Mouse (Mus musculus) small intestine, adult 2 months (tissue): ENCODE measurements around the gene Ppat. TPM values are rescaled to one million over a fixed set of nuclear protein-coding genes. Genes with fewer than 3 reads are reported as not detected.
"Not testable (repeated sequence)": the region's sequence is repeated elsewhere in the genome, so short reads cannot be mapped to it uniquely, and the experiment has no call there.

ENCODE experiments used
- H3K27ac ChIP-seq: fragments of 200-500 bp; 2 replicates; pipeline ENCODE4 v1.5.1; 2012; ENCODE audit warnings: low read depth, low read length, control low read depth, inconsistent platforms; ENCODE audit not compliant: insufficient read depth
- H3K27me3 ChIP-seq: fragments of 200-500 bp; 2 replicates; pipeline ENCODE4 v1.6.1; 2012; ENCODE audit warnings: mild to moderate bottlenecking, moderate library complexity, low read length, inconsistent platforms; ENCODE audit not compliant: control insufficient read depth, insufficient read depth
- H3K36me3 ChIP-seq: fragments of 200-500 bp; 2 replicates; pipeline ENCODE4 v1.6.1; 2012; ENCODE audit warnings: mild to moderate bottlenecking, low read length, control low read depth, inconsistent platforms; ENCODE audit not compliant: control insufficient read depth, insufficient read depth
- H3K4me1 ChIP-seq: fragments of 200-500 bp; 2 replicates; pipeline ENCODE4 v1.6.1; 2012; ENCODE audit warnings: low read length, inconsistent platforms, mixed read lengths; ENCODE audit not compliant: control insufficient read depth, insufficient read depth, insufficient read length
- H3K4me3 ChIP-seq: fragments of 200-500 bp; 2 replicates; pipeline ENCODE4 v1.5.1; 2012; ENCODE audit warnings: low read depth, mild to moderate bottlenecking, control low read depth, inconsistent platforms, low read length, moderate library complexity
- CTCF ChIP-seq: fragments of 200-500 bp; IDR thresholded peaks from 2 replicates; pipeline ENCODE4 v1.5.1; 2012; ENCODE audit warnings: low read depth, mild to moderate bottlenecking, control low read depth, inconsistent platforms, low read length, moderate library complexity, mixed read lengths; ENCODE audit not compliant: insufficient replicate concordance, insufficient read length; ENCODE audit errors: extremely low read depth
- POLR2A ChIP-seq: fragments of 200-500 bp; IDR thresholded peaks from 2 replicates; pipeline ENCODE4 v1.6.1; 2012; ENCODE audit warnings: low read depth, mild to moderate bottlenecking, control low read depth, inconsistent platforms, low read length, moderate library complexity
- WGBS: fragments of 180-500 bp; shearing (Covaris S2); methylation state at CpG from one replicate; pipeline ENCODE4 v1.1.7; 2018; 5-methylcytosine and 5-hydroxymethylcytosine counted together
- polyA plus RNA-seq: library from polyadenylated mRNA; depleted of rRNA; stranded (reverse); fragments of >200 nt; gene quantifications from 2 replicates; pipeline ENCODE4 v1.2.3, GENCODE M21; 2012

Ppat gene
- polyA plus RNA-seq, 1 experiment, result 1.2 TPM

DNA sequence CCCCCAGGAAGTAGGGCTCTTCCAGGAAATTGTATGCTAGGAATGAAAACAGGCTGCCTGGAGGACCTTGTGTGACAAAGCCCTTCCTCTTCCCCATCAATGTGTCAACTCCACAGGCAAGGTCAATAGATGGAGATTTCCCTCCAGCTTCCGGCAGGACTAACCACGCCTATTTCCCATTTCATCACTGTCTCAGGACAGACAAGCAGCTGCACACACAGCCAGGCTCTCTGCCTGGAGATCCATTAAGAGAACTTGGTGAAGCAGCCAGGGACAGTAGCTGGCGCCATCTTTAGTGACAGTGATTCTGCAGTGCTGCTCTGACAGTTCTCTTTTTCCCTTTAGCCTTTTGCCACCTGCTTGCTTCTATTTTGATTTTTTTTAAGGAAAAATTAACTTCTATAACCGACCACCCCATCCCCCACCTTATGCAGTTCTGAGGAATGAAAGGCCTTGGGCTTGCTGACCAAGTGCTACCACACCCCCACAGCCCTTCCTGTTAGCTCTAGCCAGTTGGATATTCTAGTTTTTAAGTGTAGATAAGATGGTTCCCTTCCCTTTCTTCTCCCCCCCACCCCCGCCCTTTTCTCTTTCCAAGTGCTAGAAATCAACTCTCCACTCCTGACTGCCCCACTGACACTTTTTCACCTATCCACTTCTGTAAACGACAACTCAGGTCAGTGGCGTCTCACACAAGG, 22.0 kb downstream of the Ppat start:
- Histone ChIP-seq H3K4me1 (no peaks in the 10 kb centered on the region; the same call in 1 of the 2 replicates), H3K4me3 (no peak overlapping the region), H3K27ac (no peak overlapping the region), H3K27me3 (no peaks in the 10 kb centered on the region), H3K36me3 (peaks cover 2% of the 10 kb centered on the region; the same call in 1 of the 2 replicates)
- 70% methylated on average over 7 of the region's 7 CpGs for WGBS
- TF ChIP-seq CTCF, result no peak
- TF ChIP-seq POLR2A, result no peak

DNA sequence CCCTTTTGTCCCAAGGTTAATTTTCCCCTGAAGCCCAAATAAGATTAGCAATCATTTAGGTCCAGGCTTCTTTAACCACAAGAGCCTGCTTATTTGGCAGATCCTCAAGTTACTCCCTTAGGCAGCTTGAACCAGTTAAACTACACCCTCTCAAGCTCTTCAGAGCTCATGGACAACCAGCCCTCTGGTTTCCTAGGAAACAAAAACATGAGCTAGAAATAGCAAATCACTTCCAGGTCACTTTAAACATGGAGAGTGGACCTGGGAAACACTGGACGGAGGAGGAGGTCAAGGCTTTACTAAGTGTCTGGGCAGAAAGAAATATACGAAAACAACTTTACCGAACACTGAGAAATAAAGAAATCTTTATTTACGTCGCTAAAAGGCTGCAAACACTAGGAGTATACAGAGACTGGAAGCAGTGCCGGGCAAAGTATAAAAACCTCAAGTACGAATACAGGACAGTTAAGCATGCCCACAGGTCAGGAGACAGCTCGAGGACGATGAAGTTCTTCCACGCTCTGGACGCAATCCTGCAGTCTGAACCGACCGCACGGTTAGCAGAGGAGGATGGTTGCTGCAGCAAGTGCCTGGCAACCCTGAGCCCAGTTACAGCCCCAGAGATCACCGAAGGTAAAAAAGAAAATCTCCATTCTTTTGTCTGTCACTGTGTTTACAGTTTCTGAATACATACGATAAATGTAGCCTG, 23.1 kb downstream of the Ppat start:
- no peaks in the 10 kb centered on the region; the same call in 1 of the 2 replicates for H3K4me1 ChIP-seq
- H3K27me3 ChIP-seq, result no peaks in the 10 kb centered on the region
- H3K36me3 ChIP-seq, result peaks cover 2% of the 10 kb centered on the region; the same call in 1 of the 2 replicates
- peak overlapping the region; percentile 46; the same call in 1 of the 2 replicates for H3K27ac ChIP-seq
- 82% methylated on average over 16 of the region's 16 CpGs for WGBS
- TF ChIP-seq POLR2A, result no peak
- H3K4me3 ChIP-seq, result peak overlapping the region; percentile 37

DNA sequence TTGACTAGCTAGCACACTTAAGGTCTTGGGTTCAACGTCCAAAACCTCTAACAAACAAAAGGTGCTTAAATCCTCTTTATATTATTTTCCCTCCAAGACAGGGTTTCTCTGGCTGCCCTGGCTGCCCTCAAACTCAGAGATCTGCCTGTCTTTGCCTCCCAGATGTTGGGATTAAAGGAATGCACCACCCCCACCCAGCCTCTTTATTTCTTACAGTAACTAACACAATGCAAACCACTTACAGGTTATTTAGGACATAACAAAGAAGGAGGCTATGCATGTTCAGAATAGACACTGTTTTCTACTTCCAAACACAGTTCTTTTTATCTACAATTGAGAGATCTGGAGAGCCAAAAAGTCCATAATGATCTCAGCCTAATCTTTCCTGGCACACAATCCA, 27.1 kb downstream of the Ppat start:
- Histone ChIP-seq H3K27ac (no peak overlapping the region), H3K36me3 (peaks cover 6% of the 10 kb centered on the region), H3K4me3 (no peak overlapping the region), H3K4me1 (no peaks in the 10 kb centered on the region; the same call in 1 of the 2 replicates), H3K27me3 (no peaks in the 10 kb centered on the region)
- TF ChIP-seq POLR2A, result no peak
- TF ChIP-seq CTCF, result no peak
- 71% methylated on average over 1 of the region's 1 CpGs for WGBS

DNA sequence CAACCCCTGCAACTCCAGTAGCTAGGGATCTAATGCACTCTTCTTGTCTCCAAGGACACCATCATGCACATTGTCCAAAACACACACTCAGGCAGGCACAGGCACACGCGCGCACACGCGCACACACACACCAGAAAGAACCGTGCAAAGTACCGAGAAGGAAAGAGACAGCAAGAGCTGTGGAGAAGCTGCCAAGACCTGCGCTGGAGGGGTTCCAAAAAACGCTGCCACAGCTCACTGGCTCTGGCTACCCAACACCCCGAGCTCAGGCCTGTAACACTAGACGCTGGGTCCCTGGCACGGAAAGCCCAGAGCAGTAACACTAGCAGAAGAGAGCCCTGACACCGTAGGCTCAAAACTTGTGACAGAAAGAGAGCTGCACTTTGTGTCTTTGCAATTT, 27.9 kb downstream of the Ppat start:
- TF ChIP-seq CTCF, result no peak
- TF ChIP-seq POLR2A, result no peak
- Histone ChIP-seq H3K4me1 (no peaks in the 10 kb centered on the region), H3K27ac (no peak overlapping the region), H3K27me3 (no peaks in the 10 kb centered on the region), H3K36me3 (peaks cover 8% of the 10 kb centered on the region), H3K4me3 (no peak overlapping the region)
- 87% methylated on average over 13 of the region's 13 CpGs for WGBS

DNA sequence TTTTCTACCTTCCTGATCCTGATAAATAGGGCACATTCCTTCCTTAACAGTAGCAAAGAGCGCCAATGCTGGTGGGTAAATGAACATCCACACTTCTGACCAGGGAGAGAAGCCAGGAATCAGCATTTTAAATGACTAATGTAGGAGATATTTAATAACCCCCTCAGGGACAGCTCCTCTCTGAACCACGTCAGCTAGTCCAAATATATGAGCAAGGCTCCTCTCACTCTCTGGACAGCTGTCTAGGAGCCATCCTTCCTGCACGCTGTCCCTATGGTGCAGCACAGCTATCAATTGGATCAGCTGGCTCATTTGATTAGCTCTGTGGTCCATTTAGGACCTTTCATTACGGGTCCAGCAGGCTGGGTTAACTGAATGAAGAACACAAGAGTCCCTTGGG, 28.5 kb downstream of the Ppat start:
- 89% methylated on average over 4 of the region's 4 CpGs for WGBS
- Histone ChIP-seq H3K4me1 (no peaks in the 10 kb centered on the region), H3K27me3 (no peaks in the 10 kb centered on the region), H3K27ac (no peak overlapping the region), H3K4me3 (no peak overlapping the region), H3K36me3 (peaks cover 9% of the 10 kb centered on the region)
- no peak for TF ChIP-seq CTCF
- no peak for TF ChIP-seq POLR2A

DNA sequence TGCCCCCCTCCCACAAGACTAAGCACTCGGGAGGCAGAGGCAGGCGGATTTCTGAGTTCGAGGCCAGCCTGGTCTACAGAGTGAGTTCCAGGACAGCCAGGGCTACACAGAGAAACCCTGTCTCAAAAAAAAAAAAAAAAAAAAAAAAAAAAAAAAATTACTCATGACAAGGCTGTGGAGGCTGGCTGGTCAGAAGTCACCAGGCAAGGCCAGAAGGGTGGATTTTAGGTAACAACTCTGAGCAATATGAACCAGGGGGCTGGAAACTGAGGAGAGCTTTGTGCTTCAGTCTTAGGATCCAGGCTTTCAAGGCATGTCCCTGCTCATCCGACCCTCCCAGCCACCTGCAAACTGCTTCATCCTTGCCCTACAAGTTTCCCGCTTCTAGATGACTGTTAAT, 38.9 kb downstream of the Ppat start:
- not testable (repeated sequence) for H3K27me3 ChIP-seq, H3K27ac ChIP-seq, H3K4me1 ChIP-seq, H3K36me3 ChIP-seq, H3K4me3 ChIP-seq
- WGBS, result 94% methylated on average over 5 of the region's 5 CpGs

DNA sequence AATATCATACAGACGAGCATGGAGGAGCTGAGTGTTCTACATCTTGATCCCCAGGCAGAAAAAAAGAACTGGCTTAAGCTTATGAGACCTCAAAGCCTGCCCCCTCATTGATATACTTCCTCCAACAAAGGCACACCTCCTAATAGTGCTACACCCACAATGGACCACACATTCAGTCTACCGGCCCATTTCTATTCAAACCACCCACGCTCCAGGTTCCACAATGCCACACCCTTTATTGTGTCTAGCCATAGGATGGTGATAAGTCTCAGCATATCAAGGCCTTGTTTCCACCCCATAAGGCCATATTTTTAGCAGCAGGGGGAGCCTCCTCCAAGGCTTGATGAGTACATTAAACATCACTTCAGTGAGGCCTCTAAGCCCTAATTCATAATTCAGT, 40.6 kb downstream of the Ppat start:
- 61% methylated on average over 3 of the region's 3 CpGs for WGBS
- Histone ChIP-seq H3K27me3 (no peaks in the 10 kb centered on the region), H3K36me3 (peaks cover 6% of the 10 kb centered on the region), H3K27ac (no peak overlapping the region), H3K4me1 (no peaks in the 10 kb centered on the region), H3K4me3 (no peak overlapping the region)
- no peak for TF ChIP-seq POLR2A
- no peak for TF ChIP-seq CTCF
